Mouse (Mus musculus): ENCODE measurements around the gene Zc3h12c. TPM values are rescaled to one million over a fixed set of nuclear protein-coding genes. Genes with fewer than 3 reads are reported as not detected.

The Zc3h12c gene
- polyA plus RNA-seq, 1 experiment from 2014 or later = 1.2 TPM

GRCm38 (mm10) chr9:52070052-52070451 is 98.3 kb downstream of the Zc3h12c start:
- peaks cover 18% of the 10 kb centered on the region for H3K36me3 ChIP-seq (ENCODE audit: control insufficient read depth, insufficient read depth, low read length)
- 90% methylated on average over 2 of the region's 2 CpGs for WGBS

More at GRCm38 (mm10) chr9:52070052-52070451, 98.3 kb downstream of the Zc3h12c start:
- no peak for DNase-seq (ENCODE audit: low spot score)
- Histone ChIP-seq H3K9me3 (ENCODE audit: control insufficient read depth, low read length) (no peaks in the 10 kb centered on the region), H3K27me3 (ENCODE audit: control insufficient read depth, insufficient read depth, low read length) (no peaks in the 10 kb centered on the region), H3K4me1 (replicated peaks; ENCODE audit: control insufficient read depth, insufficient read depth) (no peaks in the 10 kb centered on the region), H3K4me2 (replicated peaks; ENCODE audit: low read depth) (no peak overlapping the region), H3K9ac (ENCODE audit: low read length) (no peak overlapping the region), H3K4me3 (ENCODE audit: low read depth, low read length) (no peak overlapping the region), H3K27ac (replicated peaks) (no peak overlapping the region)
- ATAC-seq (ENCODE audit: low FRiP score, low TSS enrichment) = no peak
- no peak for TF ChIP-seq CTCF (IDR thresholded peaks at IDR 0.05; ENCODE audit: low read depth)
- no peak for TF ChIP-seq EP300 (optimal IDR thresholded peaks at IDR 0.05)

Small RNA genes within 50 kb of the gene (microRNA-seq; reads per million reads assigned to microRNA genes)
- not detected for gene Gm27686
- gene Mir6244 = not detected

Other genes with a start within 250 kb of the Zc3h12c start
- 143 TPM in 2 replicates for gene Fdx1, start 205.0 kb downstream of the Zc3h12c start, polyA plus RNA-seq (2015; fragmentation: Nextera tagmentation; extraction: Ambion mirVana)
- gene Rdx, start 121.4 kb downstream of the Zc3h12c start, polyA plus RNA-seq (2015; fragmentation: Nextera tagmentation; extraction: Ambion mirVana) = 40.9 and 52.7 TPM in 2 replicates